Mouse (Mus musculus) heart, postnatal 4 days (tissue): Measurements from ENCODE around the gene Naxd. TPM values are rescaled to one million over a fixed set of nuclear protein-coding genes. Genes with fewer than 3 reads are reported as not detected.
"Not testable (repeated sequence)": the region's sequence is repeated elsewhere in the genome, so short reads cannot be mapped to it uniquely, and the experiment has no call there.

ENCODE experiments used
- DNase-seq: peaks from one replicate; pipeline ENCODE4 v3.0.0; 2021
- total RNA-seq, 2 experiments: library from RNA; stranded (reverse); gene quantifications; 2 replicates each; pipeline ENCODE4 v1.2.3; 2021

Gene Naxd
- 10 to 100 TPM; 37.1 to 39.1 TPM for total RNA-seq

- peak; percentile 90 for DNase-seq
Measured at GRCm38 (mm10) chr8:11497017-11497990, at the start of gene Naxd. Gene Naxd (plus strand): TSS chr8:11497506.

GRCm38 (mm10) chr8:11447910-11448570 is 49.3 kb upstream of the Naxd start:
- DNase-seq, result no peak

- DNase-seq, result peak; percentile 67
Measured at GRCm38 (mm10) chr8:11450184-11451113, 46.9 kb upstream of the Naxd start.

GRCm38 (mm10) chr8:11452152-11452551 is 45.2 kb upstream of the Naxd start:
- no peak for DNase-seq

- no peak for DNase-seq
Measured at GRCm38 (mm10) chr8:11452559-11452958, 44.7 kb upstream of the Naxd start.

GRCm38 (mm10) chr8:11452974-11453373 is 44.3 kb upstream of the Naxd start:
- no peak for DNase-seq

- no peak for DNase-seq
Measured at GRCm38 (mm10) chr8:11454228-11454627, 43.1 kb upstream of the Naxd start.

GRCm38 (mm10) chr8:11457278-11457677 is 40.0 kb upstream of the Naxd start:
- no peak for DNase-seq

- DNase-seq, result peak; percentile 47
Measured at GRCm38 (mm10) chr8:11457981-11458836, 39.1 kb upstream of the Naxd start.

- no peak for DNase-seq
Measured at GRCm38 (mm10) chr8:11459016-11459415, 38.3 kb upstream of the Naxd start.

GRCm38 (mm10) chr8:11460934-11461333 is 36.4 kb upstream of the Naxd start:
- DNase-seq, result peak; percentile 65

- peak; percentile 46 for DNase-seq
Measured at GRCm38 (mm10) chr8:11461847-11462246, 35.5 kb upstream of the Naxd start.

GRCm38 (mm10) chr8:11462641-11463040 is 34.7 kb upstream of the Naxd start:
- no peak for DNase-seq

- DNase-seq, result no peak
Measured at GRCm38 (mm10) chr8:11463541-11463888, 33.8 kb upstream of the Naxd start.

- DNase-seq, result no peak
Measured at GRCm38 (mm10) chr8:11463889-11464706, 33.2 kb upstream of the Naxd start.

GRCm38 (mm10) chr8:11464707-11464964 is 32.7 kb upstream of the Naxd start:
- DNase-seq, result no peak

GRCm38 (mm10) chr8:11465619-11466018 is 31.7 kb upstream of the Naxd start:
- DNase-seq, result no peak

GRCm38 (mm10) chr8:11466528-11466927 is 30.8 kb upstream of the Naxd start:
- DNase-seq, result not testable (repeated sequence)

- DNase-seq, result peak; percentile 76
Measured at GRCm38 (mm10) chr8:11469095-11469494, 28.2 kb upstream of the Naxd start.

GRCm38 (mm10) chr8:11470694-11471093 is 26.6 kb upstream of the Naxd start:
- DNase-seq, result no peak

GRCm38 (mm10) chr8:11471309-11471708 is 26.0 kb upstream of the Naxd start:
- no peak for DNase-seq
